Mouse (Mus musculus) heart, postnatal 0 days (tissue): ENCODE measurements around the gene Ptk6. TPM values are rescaled to one million over a fixed set of nuclear protein-coding genes. Genes with fewer than 3 reads are reported as not detected.

Source experiments
- ATAC-seq: fragments of 200-750 bp; cut with Nextera tagmentation; 2 replicates; pipeline ENCODE4 v1.8.0; 2017; ENCODE audit warnings: low read depth, moderate number of reproducible peaks, moderate library complexity; ENCODE audit not compliant: insufficient read depth
- DNase-seq: peaks from one replicate; pipeline ENCODE4 v3.0.0-alpha.2; 2016; ENCODE audit warnings: low spot score
- H3K27ac ChIP-seq: fragments of 300-500 bp; sonication (generic); 2 replicates; pipeline ENCODE4 v1.5.1; 2014; ENCODE audit warnings: low read depth, mild to moderate bottlenecking
- H3K27me3 ChIP-seq: fragments of 300-500 bp; sonication (generic); 2 replicates; pipeline ENCODE4 v1.6.1; 2014; ENCODE audit warnings: low read length, mixed read lengths; ENCODE audit not compliant: control insufficient read depth, insufficient read depth
- H3K36me3 ChIP-seq: fragments of 300-500 bp; sonication (generic); replicated peaks from 2 replicates; pipeline ENCODE4 v1.6.1; 2014; ENCODE audit warnings: low read length, mixed read lengths; ENCODE audit not compliant: control insufficient read depth, insufficient read depth
- H3K4me1 ChIP-seq: fragments of 300-500 bp; sonication (generic); 2 replicates; pipeline ENCODE4 v1.6.1; 2014; ENCODE audit warnings: antibody characterized with exemption; ENCODE audit not compliant: control insufficient read depth, insufficient read depth
- H3K4me2 ChIP-seq: fragments of 300-500 bp; sonication (generic); 2 replicates; pipeline ENCODE4 v1.6.1; 2014; ENCODE audit warnings: low read depth, mild to moderate bottlenecking, low read length, moderate library complexity
- H3K4me3 ChIP-seq: fragments of 300-500 bp; sonication (generic); 2 replicates; pipeline ENCODE4 v1.5.1; 2014; ENCODE audit warnings: low read depth, low read length
- H3K9ac ChIP-seq: fragments of 300-500 bp; sonication (generic); replicated peaks from 2 replicates; pipeline ENCODE4 v1.6.1; 2014; ENCODE audit warnings: low read depth, low read length, mixed read lengths
- H3K9me3 ChIP-seq: fragments of 300-500 bp; sonication (generic); replicated peaks from 2 replicates; pipeline ENCODE4 v1.6.1; 2016; ENCODE audit warnings: low read length; ENCODE audit not compliant: control insufficient read depth
- CTCF ChIP-seq: IDR thresholded peaks from 2 replicates; pipeline ENCODE4 v1.5.1; 2016; ENCODE audit warnings: antibody characterized with exemption, control low read depth, low read depth
- EP300 ChIP-seq: IDR thresholded peaks from 2 replicates; pipeline ENCODE4 v1.6.1; 2016; ENCODE audit warnings: antibody characterized with exemption, low read depth
- WGBS: fragments of 180-500 bp; shearing (Covaris S2); extraction: QIAGEN DNeasy Blood & Tissue Kit; methylation state at CpG from one replicate; pipeline ENCODE4 v1.1.7; 2014; 5-methylcytosine and 5-hydroxymethylcytosine counted together
- polyA plus RNA-seq: library from polyadenylated mRNA; unstranded; fragments of >200 nt; fragmentation: Nextera tagmentation; extraction: Ambion mirVana; gene quantifications from 2 replicates; pipeline ENCODE4 v1.2.1, GENCODE M21; 2015
- total RNA-seq: library from RNA; depleted of rRNA; stranded (reverse); fragments of >200 nt; gene quantifications from 2 replicates; pipeline ENCODE4 v1.2.3, GENCODE M21; 2014; ENCODE audit warnings: low replicate concordance

The Ptk6 gene
- total and polyA plus RNA-seq, 2 experiments from 2014 or later = not detected

- Histone ChIP-seq H3K27ac (no peak overlapping the region), H3K4me1 (0 out of 2 replicates have a peak, but pooled peaks cover 9% of the 10 kb centered on the region), H3K36me3 (peaks cover 9% of the 10 kb centered on the region; the same call in 1 of the 2 replicates), H3K9me3 (no peaks in the 10 kb centered on the region), H3K4me2 (peak overlapping the region; percentile 65), H3K4me3 (peak overlapping the region; percentile 61), H3K9ac (peak overlapping the region; percentile 69; the same call in 1 of the 2 replicates), H3K27me3 (no peaks in the 10 kb centered on the region)
- DNase-seq (no peak), ATAC-seq (peak; percentile 15; the same call in 1 of the 2 replicates)
- TF ChIP-seq CTCF (no peak), EP300 (no peak)
- 71% methylated on average over 3 of the region's 3 CpGs for WGBS
Observed at GRCm38 (mm10) chr2:181242314-181242665, 39.7 kb upstream of the Ptk6 start.

GRCm38 (mm10) chr2:181241602-181242313 is 39.2 kb upstream of the Ptk6 start, which contains the start of gene Helz2:
Gene Helz2 (minus strand): TSS chr2:181242027.
- H3K9me3 ChIP-seq = no peaks in the 10 kb centered on the region
- peak; percentile 83 for ATAC-seq
- TF ChIP-seq EP300 (no peak), CTCF (no peak)
- 4% methylated on average over 16 of the region's 16 CpGs for WGBS
- 0 out of 2 replicates have a peak within 1 kb of the TSS, but pooled peaks have one; percentile 56 for H3K27ac ChIP-seq
- H3K4me3 ChIP-seq = peak within 1 kb of the TSS; percentile 61
- H3K9ac ChIP-seq = peak within 1 kb of the TSS; percentile 69
- H3K4me1 ChIP-seq = 0 out of 2 replicates have a peak, but pooled peaks cover 9% of the 10 kb centered on the region
- H3K4me2 ChIP-seq = peak within 1 kb of the TSS; percentile 65
- H3K36me3 ChIP-seq = peaks cover 13% of the 10 kb centered on the region
- DNase-seq = peak; percentile 65
- H3K27me3 ChIP-seq = no peaks in the 10 kb centered on the region

GRCm38 (mm10) chr2:181240806-181241440 is 38.3 kb upstream of the Ptk6 start:
- no peak for DNase-seq
- no peak for ATAC-seq
- WGBS = 84% methylated on average over 13 of the region's 13 CpGs
- peak overlapping the region; percentile 69 for H3K9ac ChIP-seq
- TF ChIP-seq EP300 = no peak
- TF ChIP-seq CTCF = no peak
- 0 out of 2 replicates have a peak, but pooled peaks cover 9% of the 10 kb centered on the region for H3K4me1 ChIP-seq
- H3K27ac ChIP-seq = no peak overlapping the region
- peak overlapping the region; percentile 61 for H3K4me3 ChIP-seq
- H3K36me3 ChIP-seq = peaks cover 21% of the 10 kb centered on the region
- no peaks in the 10 kb centered on the region for H3K9me3 ChIP-seq
- no peaks in the 10 kb centered on the region for H3K27me3 ChIP-seq
- H3K4me2 ChIP-seq = peak overlapping the region; percentile 65

- H3K4me1 ChIP-seq = 0 out of 2 replicates have a peak, but pooled peaks cover 9% of the 10 kb centered on the region
- H3K9me3 ChIP-seq = no peaks in the 10 kb centered on the region
- DNase-seq (no peak), ATAC-seq (no peak)
- H3K4me2 ChIP-seq = peak overlapping the region; percentile 65
- 85% methylated on average over 9 of the region's 9 CpGs for WGBS
- H3K9ac ChIP-seq = no peak overlapping the region
- no peaks in the 10 kb centered on the region for H3K27me3 ChIP-seq
- TF ChIP-seq CTCF (no peak), EP300 (no peak)
- peaks cover 34% of the 10 kb centered on the region for H3K36me3 ChIP-seq
- H3K4me3 ChIP-seq = no peak overlapping the region
- no peak overlapping the region for H3K27ac ChIP-seq
Observed at GRCm38 (mm10) chr2:181239261-181239660, 36.7 kb upstream of the Ptk6 start.

GRCm38 (mm10) chr2:181238861-181239260 is 36.3 kb upstream of the Ptk6 start:
- ATAC-seq = no peak
- WGBS = 56% methylated on average over 2 of the region's 2 CpGs
- DNase-seq = no peak
- H3K36me3 ChIP-seq = peaks cover 34% of the 10 kb centered on the region
- peak overlapping the region; percentile 19; the same call in 1 of the 2 replicates for H3K4me2 ChIP-seq
- H3K9ac ChIP-seq = no peak overlapping the region
- H3K4me1 ChIP-seq = 0 out of 2 replicates have a peak, but pooled peaks cover 9% of the 10 kb centered on the region
- TF ChIP-seq CTCF (no peak), EP300 (no peak)
- no peak overlapping the region for H3K27ac ChIP-seq
- H3K4me3 ChIP-seq = no peak overlapping the region
- H3K9me3 ChIP-seq = no peaks in the 10 kb centered on the region
- no peaks in the 10 kb centered on the region for H3K27me3 ChIP-seq
